Mouse (Mus musculus): ENCODE results near the gene Capzb.
A peak's percentile ranks its signal among the peaks of the same experiment; 100 is the strongest.

GRCm38 (mm10) chr4:139192499-139193175, at the start of gene Capzb:
- TF ChIP-seq CTCF (IDR thresholded peaks at IDR 0.05; ENCODE audit: borderline replicate concordance, control insufficient read depth, extremely low read depth, insufficient read depth, low read length, poor library complexity) (peak; percentile 36; the same call in 1 of the 2 replicates), POLR2A (IDR thresholded peaks at IDR 0.05; ENCODE audit: control insufficient read depth, extremely low read depth, insufficient read depth, low read length, poor library complexity) (peak; percentile 87; the same call in 1 of the 2 replicates)
